Mouse (Mus musculus) cerebellum, adult (tissue): ENCODE data around the gene Bbs12.

Experiments used
- ATAC-seq: cut with Nextera tagmentation; 2 replicates; pipeline ENCODE4 v1.9.2; 2017; ENCODE audit warnings: mild to moderate bottlenecking, moderate library complexity, mixed read lengths; ENCODE audit not compliant: insufficient number of reproducible peaks, low FRiP score, low TSS enrichment

Bbs12 gene

GRCm38 (mm10) chr3:37325317-37326112, 13.2 kb downstream of the Bbs12 start:
- ATAC-seq: no peak

GRCm38 (mm10) chr3:37326627-37327026, 14.3 kb downstream of the Bbs12 start:
- ATAC-seq: no peak

DNA sequence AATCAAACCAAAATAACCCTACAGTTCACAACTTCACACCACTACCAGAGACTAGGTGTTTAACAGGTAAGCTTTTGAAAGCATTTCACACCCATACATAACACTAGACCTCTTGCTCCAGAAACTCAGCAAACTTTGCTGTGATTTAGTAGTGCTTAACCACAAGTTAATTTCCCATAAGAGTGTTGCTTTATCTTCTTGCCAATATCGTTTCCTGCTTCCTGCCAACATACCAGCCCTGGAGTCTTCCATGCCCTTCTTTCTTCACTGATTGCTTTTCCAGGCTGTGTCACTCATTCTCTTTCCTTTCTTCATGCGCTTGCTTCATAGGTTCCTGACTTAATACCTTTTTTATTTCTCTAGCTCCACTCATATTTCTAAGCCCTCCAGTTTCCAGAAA, 16.1 kb downstream of the Bbs12 start:
- no peak for ATAC-seq

- ATAC-seq: no peak
Measured at GRCm38 (mm10) chr3:37329963-37330362, 17.6 kb downstream of the Bbs12 start.

DNA sequence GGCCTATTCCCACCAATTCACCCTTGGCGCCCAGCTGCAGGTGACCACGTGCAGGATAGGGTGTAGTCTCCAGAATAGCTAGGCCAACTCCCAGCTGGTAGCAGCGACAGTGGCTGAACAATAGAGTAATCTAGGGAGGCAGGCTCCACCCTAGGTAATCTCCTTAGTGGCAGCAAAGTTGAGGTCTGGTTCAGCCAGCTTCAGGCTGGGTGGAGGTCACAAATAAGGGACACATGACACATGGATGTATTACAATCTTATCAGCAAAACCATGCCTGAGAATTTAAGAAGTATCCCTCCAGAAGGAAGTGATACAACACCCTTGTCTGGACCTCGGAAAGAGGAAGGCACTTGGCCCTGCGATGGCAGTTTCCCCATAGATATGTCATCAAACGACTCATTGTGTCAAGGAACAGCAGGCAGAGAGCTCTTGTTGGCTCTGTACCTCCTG, 19.7 kb downstream of the Bbs12 start:
- ATAC-seq: no peak

DNA sequence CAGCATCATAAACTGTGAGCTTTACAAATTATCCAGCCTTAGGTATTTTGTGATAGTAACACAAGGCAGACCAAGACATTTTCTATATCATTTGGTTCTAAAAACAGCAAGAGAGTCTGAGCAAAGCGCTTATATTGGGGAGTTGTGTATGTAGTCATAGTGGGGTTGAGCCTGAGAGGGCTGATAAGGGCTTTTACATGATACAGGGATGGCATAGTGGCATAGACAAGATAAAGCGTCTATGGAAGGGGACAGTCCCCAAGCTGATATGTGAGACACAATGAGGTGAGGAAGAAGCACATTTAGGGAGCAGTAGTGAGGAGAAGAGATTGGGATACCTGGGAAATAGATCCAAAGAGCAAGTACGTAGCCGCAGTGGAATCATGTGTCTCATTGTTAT, 21.7 kb downstream of the Bbs12 start:
- no peak for ATAC-seq

DNA sequence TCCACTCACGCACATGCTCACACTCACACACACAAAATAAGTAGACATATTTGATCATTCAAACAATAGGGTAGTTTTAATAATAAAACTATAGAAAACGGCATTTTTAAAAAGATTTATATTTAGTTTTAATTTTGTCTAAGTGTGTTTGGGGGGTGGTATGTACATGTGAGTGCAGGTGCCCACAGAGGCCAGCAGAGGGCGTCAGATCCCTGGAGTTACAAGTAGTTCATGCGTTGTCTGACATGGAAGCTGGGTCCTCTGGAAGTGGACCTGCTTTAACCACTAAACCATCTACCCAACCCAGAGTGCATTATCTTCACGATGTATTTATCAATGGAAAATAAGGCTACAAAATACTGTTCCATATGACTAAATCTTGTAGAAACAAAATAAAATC, 28.8 kb downstream of the Bbs12 start:
- no peak for ATAC-seq

DNA sequence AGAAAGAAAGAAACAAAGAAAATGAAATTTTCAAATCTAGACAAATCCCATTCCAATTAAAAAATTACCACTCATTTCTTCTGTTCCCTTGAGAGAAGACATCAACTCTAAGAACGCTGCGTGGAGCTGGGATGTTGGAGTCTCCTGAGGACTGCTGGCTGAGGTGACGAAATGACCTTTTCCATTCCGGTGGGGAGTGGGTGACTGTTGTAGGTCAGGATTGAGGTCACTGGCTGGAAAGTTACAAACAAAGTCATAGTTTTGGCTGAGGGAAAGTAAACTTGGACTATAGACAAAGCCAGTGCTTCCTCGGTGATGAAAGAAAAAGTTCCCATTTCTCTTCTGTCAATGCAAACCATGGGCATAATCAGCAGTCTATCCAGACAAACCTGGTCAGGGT, 30.5 kb downstream of the Bbs12 start:
- ATAC-seq: no peak

- ATAC-seq: no peak
Measured at GRCm38 (mm10) chr3:37347671-37348070, 35.3 kb downstream of the Bbs12 start.

DNA sequence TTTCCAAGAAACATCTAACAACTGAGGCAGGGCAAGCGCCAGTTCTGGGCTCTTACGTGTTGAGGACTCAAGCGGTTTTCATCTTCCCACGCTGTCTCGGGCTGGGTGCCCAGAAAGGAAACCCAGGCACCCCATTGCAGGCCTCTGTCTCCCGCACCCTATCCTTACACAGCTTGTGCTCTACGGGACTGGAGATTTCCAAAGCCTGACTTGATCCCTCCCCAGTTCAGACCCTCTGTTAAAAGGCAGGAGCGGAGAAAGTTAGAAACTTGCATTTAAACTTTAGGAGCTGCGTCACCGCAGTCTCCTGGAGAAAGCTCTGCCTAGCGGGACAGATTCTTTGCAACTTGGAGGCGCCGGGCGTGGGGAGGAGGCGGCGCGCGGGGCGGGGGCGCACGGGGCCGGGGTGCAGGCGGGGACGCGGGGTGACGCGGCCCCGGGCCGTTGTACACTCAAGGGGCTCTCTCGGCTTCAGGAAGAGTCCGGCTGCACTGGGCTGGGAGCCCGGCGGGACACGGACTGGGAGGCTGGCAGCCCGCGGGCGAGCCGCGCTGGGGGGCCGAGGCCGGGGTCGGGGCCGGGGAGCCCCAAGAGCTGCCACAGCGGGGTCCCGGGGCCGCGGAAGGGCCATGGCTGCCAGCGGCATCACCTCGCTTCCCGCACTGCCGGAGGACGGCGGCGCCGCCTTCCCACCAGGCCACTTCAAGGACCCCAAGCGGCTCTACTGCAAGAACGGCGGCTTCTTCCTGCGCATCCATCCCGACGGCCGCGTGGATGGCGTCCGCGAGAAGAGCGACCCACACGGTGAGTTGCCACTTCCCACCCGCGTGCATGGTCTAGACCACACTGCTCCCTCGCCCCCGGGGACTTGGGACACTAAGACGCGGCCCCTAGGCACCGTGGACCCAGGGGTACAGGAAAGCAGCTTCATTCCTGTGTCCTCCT, 36.1 kb downstream of the Bbs12 start, which contains the start of gene Fgf2:
Fgf2 (plus strand) TSS at position 126 of the 945 bp plus-strand sequence.
- ATAC-seq: no peak

DNA sequence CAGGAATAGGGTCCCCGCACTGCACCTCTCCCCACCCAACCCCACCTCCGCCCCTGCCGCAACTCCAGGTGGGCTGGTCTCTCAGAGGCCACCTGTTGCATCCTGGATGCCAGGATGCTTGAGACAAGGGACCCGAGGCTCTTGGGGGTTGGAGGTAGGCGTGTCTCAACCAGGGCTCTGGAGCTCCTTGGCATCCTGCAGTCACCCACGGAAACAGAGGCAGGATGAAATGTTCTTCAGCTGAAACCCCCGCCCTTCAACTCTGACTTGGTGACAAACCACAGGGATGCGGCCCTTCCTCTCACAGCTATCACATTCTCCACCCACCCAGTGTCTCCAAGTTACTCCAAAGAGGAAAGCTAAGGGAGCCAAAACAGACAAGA, 36.8 kb downstream of the Bbs12 start:
- no peak for ATAC-seq

DNA sequence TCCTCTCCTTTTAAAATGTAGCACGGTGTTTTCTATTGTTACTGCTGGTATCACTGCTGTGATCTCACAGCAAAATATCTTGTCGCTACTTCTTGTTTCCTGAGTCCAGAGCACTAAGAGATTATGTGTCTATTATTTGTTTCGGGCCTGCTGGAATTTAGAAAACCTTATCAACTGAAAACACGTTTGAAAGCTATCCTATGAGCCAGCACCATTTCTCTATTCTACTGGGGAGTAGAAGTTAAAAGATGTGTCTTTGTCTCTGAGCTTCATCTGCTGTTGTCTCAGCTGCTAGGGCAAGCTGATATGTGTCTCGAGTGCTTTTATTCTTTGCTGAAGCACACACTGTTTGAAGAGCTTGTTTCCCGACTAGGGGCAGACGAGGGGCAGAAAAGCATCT, 38.0 kb downstream of the Bbs12 start:
- no peak for ATAC-seq

GRCm38 (mm10) chr3:37353951-37354481, 41.7 kb downstream of the Bbs12 start:
- ATAC-seq: no peak

- no peak for ATAC-seq
Measured at GRCm38 (mm10) chr3:37354737-37355136, 42.4 kb downstream of the Bbs12 start.

DNA sequence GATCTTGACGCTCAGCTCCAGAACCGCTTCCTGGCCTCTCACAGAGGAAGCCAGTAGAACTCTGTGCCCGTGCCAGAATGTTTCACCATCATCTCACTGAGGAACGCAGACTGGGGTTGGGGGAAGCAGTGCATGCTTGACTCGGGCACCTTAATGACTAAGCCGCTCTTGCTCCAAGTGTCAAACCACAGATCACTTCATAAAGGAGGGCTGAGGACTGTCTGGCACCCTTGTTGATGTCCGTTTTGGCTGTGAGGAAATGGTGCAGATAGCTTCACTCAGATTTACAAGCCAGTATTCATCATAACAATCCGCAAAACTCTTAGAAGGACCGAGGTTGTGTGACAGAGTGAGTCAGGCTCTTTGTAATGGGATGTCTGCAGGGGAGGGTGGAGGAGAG, 48.4 kb downstream of the Bbs12 start:
- no peak for ATAC-seq

GRCm38 (mm10) chr3:37365144-37365543, 52.8 kb downstream of the Bbs12 start:
- no peak for ATAC-seq

DNA sequence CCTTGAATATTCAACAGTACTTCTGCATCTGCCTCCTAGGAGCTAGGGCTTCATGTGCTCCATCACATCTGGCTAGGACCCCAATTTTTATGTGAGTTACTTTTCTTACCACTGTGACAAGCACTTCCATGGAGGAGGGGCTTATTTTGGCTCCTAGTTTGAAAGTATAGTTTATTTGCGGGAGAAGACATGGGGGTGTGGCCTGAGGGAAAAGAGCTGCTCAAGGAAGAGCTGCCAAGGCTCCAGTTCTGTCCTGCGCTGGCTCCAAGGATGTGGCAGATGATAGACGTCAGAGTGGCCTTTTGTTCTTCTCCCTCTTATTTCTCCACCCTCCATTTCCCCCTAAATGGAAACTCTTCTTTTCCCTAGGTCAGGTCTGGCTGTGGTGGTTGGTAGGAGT, 53.6 kb downstream of the Bbs12 start:
- no peak for ATAC-seq

- ATAC-seq: no peak
Measured at GRCm38 (mm10) chr3:37366381-37367053, 54.2 kb downstream of the Bbs12 start.

DNA sequence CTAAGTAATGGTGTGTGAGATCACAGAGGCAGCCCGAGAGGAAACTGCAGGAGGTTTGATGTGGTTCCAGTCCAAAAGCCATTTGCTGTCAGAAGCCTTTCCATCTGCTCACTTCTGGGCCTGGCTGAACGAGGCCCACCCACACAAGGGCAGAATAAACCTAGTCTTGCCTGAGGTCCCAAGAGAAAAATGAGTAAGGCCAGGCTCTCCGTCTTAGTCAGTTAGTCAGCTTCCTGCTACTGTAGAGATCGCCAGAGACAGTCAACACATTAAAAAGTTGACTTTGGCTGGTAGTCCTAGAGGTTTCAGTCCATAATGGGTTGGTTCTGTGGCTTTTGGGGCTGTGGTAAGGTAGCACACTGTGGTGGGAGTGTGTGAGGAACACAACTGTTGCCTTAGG, 58.1 kb downstream of the Bbs12 start:
- no peak for ATAC-seq
